Mouse (Mus musculus) right cerebral cortex, postnatal 10 days (tissue): ENCODE data around the gene Pgap2.
"Not testable (repeated sequence)": the region's sequence is repeated elsewhere in the genome, so short reads cannot be mapped to it uniquely, and the experiment has no call there.

Experiments
- DNase-seq, 2 experiments: peaks; one replicate each; pipeline ENCODE4 v3.0.0; 2021; ENCODE audit warnings: low spot score in 2 of 2

Gene Pgap2

GRCm38 (mm10) chr7:102266021-102266400 lies 56.0 kb downstream of the Pgap2 start:
- not testable (repeated sequence) for DNase-seq

- DNase-seq, result no peak
These were observed 56.5 kb downstream of the Pgap2 start for GRCm38 (mm10) chr7:102266401-102267042.

GRCm38 (mm10) chr7:102267113-102267579 lies 57.1 kb downstream of the Pgap2 start:
- peak; percentile 94 to 97 for DNase-seq

- peak; percentile 59 to 70 for DNase-seq
These were observed 57.8 kb downstream of the Pgap2 start, which contains the start of gene Stim1 for GRCm38 (mm10) chr7:102267601-102268394. Gene Stim1, plus strand, starts transcription at chr7:102267806.

- peak in 1 of 2 experiments; percentile 35 for DNase-seq
These were observed 58.4 kb downstream of the Pgap2 start for GRCm38 (mm10) chr7:102268395-102268748.

- DNase-seq, result no peak
These were observed 62.5 kb downstream of the Pgap2 start for GRCm38 (mm10) chr7:102272422-102272948.

GRCm38 (mm10) chr7:102281403-102281802 lies 71.4 kb downstream of the Pgap2 start:
- DNase-seq, result no peak

- DNase-seq, result no peak
These were observed 72.3 kb downstream of the Pgap2 start for GRCm38 (mm10) chr7:102282261-102282660.
